Mouse (Mus musculus) telencephalon, adult 2 months (tissue): Measurements from ENCODE around the gene D17Wsu92e.
"Not testable (repeated sequence)": the region's sequence is repeated elsewhere in the genome, so short reads cannot be mapped to it uniquely, and the experiment has no call there.

ENCODE experiments used
- DNase-seq: peaks from one replicate; pipeline ENCODE4 v3.0.0-alpha.2; 2011; ENCODE audit warnings: low read depth, low spot score

The D17Wsu92e gene

GRCm38 (mm10) chr17:27820568-27821406 is at the start of gene D17Wsu92e:
D17Wsu92e (minus strand) TSS chr17:27820648.
- peak; percentile 97 for DNase-seq

GRCm38 (mm10) chr17:27866737-27867136 is 46.3 kb upstream of the D17Wsu92e start:
- DNase-seq, result no peak

- no peak for DNase-seq
These were observed 45.0 kb upstream of the D17Wsu92e start for GRCm38 (mm10) chr17:27865461-27865860.

GRCm38 (mm10) chr17:27859131-27859530 is 38.7 kb upstream of the D17Wsu92e start:
- no peak for DNase-seq

GRCm38 (mm10) chr17:27857649-27858475 is 37.4 kb upstream of the D17Wsu92e start:
- no peak for DNase-seq

GRCm38 (mm10) chr17:27856798-27857648 is 36.6 kb upstream of the D17Wsu92e start:
- no peak for DNase-seq

- DNase-seq, result peak; percentile 34
These were observed 35.9 kb upstream of the D17Wsu92e start, which contains the start of gene Uhrf1bp1 for GRCm38 (mm10) chr17:27856265-27856797. Uhrf1bp1 (plus strand) TSS chr17:27856441.

- DNase-seq, result peak; percentile 26
These were observed 30.6 kb upstream of the D17Wsu92e start for GRCm38 (mm10) chr17:27851076-27851475.

GRCm38 (mm10) chr17:27848351-27848750 is 27.9 kb upstream of the D17Wsu92e start:
- no peak for DNase-seq

GRCm38 (mm10) chr17:27839469-27840252 is 19.2 kb upstream of the D17Wsu92e start:
- peak; percentile 98 for DNase-seq

GRCm38 (mm10) chr17:27837850-27838249 is 17.4 kb upstream of the D17Wsu92e start, which contains the start of gene Snrpc:
Snrpc (plus strand) TSS chr17:27838150.
- DNase-seq, result not testable (repeated sequence)

- no peak for DNase-seq
These were observed 10.0 kb upstream of the D17Wsu92e start for GRCm38 (mm10) chr17:27830411-27830810.

- DNase-seq, result no peak
These were observed 7.1 kb upstream of the D17Wsu92e start for GRCm38 (mm10) chr17:27827511-27827910.

- no peak for DNase-seq
These were observed 6.5 kb upstream of the D17Wsu92e start for GRCm38 (mm10) chr17:27826908-27827383.

- no peak for DNase-seq
These were observed 5.8 kb upstream of the D17Wsu92e start for GRCm38 (mm10) chr17:27825984-27826905.

- DNase-seq, result no peak
These were observed 5.1 kb upstream of the D17Wsu92e start for GRCm38 (mm10) chr17:27825539-27825938.

GRCm38 (mm10) chr17:27824941-27825340 is 4.5 kb upstream of the D17Wsu92e start:
- DNase-seq, result no peak

GRCm38 (mm10) chr17:27823142-27823905 is 2.9 kb upstream of the D17Wsu92e start:
- no peak for DNase-seq
